Mouse (Mus musculus) heart, adult 9 months (tissue): Measurements from ENCODE around the gene Spty2d1.
A peak's percentile ranks its signal among the peaks of the same experiment; 100 is the strongest.
"Not testable (repeated sequence)": the region's sequence is repeated elsewhere in the genome, so short reads cannot be mapped to it uniquely, and the experiment has no call there.

ENCODE experiments used
- DNase-seq, 2 experiments: peaks; one replicate each; pipeline ENCODE4 v3.0.0; 2022; ENCODE audit warnings: low spot score in 2 of 2

The Spty2d1 gene

DNA sequence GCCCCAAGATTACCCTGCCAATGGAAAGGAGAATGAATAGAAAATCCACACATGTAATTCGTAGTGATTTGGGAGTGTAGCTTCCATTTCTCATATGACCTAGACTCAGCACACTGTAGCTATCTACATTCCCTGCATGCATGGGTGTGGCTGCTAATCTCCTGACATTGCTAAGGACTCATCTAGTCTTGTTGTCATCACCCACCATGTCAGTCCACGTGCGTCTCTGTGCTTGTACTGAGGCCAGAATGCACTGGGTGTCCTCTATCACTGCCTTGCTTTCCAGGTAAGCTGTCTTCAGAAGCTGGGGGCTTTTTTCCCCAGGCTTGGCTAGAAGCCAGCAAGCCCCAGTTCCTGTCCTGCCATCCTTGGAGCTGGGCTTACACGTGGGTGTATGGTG lies 18.8 kb downstream of the Spty2d1 start:
- not testable (repeated sequence) for DNase-seq

DNA sequence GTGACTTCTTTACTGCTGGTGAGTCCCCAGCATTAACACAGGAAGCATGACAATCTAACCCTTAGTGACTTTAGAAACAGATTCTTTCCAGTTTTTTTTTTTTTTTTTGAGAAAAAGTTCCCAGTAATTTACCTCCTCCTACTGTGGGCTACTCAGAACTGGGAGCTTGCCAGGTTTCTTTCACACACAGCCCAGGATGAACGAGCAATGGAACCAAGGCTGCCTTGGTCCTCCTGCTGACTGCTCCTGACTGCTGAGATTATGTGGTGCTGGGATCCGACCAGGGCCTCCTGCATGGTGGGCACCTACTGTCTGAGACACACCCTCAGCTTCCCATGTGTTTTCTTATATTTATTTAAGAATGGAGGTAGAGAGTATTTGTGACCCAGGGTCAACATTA lies 21.1 kb downstream of the Spty2d1 start:
- DNase-seq: no peak

DNA sequence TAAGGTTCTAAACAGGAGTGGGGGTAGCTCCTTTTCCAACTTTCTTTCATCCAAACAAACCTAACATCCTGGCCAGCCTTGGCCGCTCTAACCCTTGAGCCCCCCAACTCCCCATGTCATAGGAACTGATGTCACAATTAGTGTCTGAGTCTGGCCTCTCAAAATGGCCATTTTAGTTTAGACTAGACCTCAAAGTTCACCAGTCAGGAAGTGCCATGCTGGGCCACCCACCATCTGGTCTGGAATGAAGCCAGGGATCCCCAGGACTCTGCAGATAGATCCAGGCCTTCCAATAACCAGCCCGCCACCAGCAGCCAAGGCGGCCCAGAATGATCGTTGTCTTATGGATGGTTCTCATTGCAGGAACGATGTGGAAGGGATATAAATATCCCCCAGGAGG lies 21.6 kb downstream of the Spty2d1 start:
- no peak for DNase-seq

DNA sequence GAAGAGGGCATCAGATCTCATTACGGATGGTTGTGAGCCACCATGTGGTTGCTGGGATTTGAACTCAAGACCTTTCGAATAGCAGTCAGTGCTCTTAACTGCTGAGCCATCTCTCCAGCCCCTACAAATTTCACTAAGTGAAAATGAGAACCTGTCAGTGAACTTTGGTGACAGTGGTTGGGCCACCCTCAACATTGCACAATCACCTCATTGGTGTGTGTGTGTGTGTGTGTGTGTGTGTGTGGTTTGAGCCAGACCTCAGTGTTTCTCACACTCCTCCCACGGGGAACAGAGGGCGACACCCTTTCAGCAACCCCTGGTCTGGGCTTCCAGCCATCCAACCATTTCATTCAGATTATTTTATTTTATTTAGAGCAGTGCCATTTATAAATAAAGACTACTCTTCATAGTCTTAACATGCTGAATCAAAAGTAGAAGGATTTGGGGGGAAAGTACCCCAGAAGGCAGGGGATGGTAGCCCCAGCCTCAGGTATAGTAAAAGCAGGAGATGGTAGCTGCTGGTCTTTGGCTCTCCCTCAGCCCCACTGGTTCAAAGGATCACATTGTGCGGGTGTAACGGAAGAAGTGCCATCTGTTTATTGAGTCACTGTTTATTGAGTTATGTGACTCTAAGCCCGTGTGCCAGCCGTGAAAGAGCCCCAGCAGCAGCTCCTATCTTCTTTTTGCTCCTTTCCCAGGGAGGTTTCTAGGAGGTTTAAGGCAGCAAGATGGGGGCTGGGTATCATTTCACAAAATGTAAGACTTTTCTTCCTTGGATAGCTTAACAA lies 22.3 kb downstream of the Spty2d1 start:
- no peak for DNase-seq

DNA sequence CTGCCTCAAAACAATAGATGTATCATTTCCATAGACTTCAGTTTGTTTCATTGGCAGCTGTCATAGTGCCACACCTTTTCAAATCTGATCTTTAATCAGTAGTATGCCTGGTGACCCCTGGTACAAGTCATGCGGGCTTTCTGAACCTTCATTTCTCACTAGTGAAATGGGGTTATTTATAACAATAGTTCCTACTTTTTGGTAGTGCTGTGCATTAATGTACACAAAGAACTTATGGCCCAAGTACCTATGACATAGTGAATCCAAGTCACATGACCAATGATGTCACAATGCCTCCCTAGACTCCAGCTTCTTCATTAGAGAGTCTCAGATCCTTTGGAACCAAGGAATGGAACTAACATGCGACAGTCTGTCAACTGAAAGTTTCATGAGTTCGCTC lies 24.9 kb downstream of the Spty2d1 start, which contains the start of gene Gm9999:
TSS of gene Gm9999 (plus strand) at position 301 of the 400 bp plus-strand sequence.
- no peak for DNase-seq

DNA sequence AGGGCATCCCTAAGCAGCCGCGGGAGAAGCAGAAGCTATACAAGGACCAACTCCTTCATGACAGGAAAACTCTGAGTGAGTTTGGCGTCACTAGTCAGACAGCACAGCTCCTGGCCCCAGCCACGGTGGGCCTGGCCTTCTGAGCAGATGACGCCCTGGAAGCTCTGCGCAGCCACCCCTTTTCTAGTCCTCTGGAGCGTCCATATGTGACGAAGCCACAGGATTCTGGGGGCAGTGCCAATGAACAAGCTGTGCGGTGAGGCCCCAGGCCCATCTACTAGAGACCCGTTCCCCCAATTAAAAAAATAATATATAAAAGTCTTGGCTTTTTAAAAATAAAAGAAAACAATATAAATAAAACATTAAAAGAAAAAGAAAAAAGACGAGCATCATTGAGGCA lies 32.8 kb downstream of the Spty2d1 start:
- no peak for DNase-seq

- no peak for DNase-seq
Observed at GRCm38 (mm10) chr7:46974648-46975047, 33.6 kb downstream of the Spty2d1 start.

GRCm38 (mm10) chr7:46969898-46970297 lies 38.3 kb downstream of the Spty2d1 start:
- DNase-seq: no peak

DNA sequence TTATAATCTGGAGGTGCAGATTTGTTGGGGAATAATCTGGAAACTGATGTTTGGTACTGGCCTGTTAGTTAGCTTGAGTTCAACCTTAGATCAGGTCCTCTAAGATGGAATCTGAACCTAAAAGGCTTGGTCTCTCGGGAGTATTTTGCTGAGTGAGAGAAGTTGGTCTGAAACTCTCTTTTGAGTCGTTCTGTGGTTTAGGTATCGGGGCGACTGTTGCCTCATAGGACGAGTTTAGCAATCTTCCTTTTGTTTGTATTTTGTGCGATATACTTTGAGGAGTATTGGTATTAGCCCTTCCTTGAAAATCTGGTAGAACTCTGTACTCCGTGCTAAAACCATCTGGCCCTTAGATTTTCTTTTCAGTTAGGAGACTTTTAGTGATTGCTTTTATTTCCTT lies 44.1 kb downstream of the Spty2d1 start:
- DNase-seq: no peak

DNA sequence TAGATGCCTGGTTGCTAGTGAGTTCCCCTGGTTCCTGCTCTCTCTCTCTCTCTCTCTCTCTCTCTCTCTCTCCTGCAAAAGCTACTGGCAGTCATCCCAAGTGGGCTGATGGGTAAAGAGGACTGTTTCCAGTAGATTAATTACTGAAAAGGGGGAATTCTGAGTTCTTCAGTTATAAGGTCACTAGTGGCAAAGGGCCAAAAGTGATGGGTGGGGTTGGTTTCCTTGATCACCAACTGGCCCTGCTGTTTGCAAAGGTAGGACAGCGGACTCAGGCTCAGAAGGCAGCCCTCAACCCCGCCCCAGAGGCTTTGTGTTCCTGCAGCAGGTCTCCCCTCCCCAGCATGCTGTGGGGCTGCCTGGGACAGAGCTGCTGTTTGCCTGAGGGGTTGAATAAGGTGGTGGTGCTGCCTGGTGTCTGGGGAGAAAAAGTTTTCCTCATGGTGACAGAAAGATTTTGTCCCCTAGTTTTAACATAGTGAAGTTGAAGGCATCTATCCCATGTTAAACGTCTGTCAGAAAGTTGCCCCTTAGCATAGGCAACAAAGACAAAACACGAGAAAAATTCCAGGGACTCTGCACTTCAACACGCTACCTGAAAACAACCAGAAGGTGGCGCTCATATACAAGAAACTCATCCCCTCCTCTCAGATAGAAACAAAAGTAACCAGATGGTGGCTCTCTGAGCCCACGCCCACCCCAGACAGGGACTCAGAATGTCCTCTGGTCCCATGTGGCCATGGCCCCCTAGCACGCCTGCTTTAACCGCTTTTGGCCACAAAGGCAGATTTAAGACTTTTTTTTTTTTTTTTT lies 45.2 kb downstream of the Spty2d1 start:
- DNase-seq: peak; percentile 61 to 78

DNA sequence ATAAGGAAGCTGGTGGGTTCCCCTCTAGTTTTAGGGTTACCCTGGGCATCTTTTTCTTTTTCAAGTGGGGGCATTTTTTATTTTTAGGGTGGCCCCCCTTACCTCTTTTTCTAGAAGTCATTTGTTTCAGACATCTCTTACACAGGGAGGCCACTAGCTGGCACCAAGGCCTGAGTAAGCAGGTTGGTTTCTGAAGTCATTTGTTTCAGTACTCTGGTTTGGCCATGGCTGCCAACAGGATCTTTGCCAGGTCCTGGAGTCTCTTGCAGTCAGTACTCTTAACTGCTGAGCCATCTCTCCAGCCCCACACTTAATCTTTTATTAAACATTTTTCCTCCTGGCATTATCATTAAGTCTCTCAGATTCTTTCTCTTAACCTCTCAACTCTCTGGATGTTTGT lies 46.1 kb downstream of the Spty2d1 start:
- no peak for DNase-seq

- no peak for DNase-seq
Observed at GRCm38 (mm10) chr7:46960991-46961390, 47.2 kb downstream of the Spty2d1 start.

DNA sequence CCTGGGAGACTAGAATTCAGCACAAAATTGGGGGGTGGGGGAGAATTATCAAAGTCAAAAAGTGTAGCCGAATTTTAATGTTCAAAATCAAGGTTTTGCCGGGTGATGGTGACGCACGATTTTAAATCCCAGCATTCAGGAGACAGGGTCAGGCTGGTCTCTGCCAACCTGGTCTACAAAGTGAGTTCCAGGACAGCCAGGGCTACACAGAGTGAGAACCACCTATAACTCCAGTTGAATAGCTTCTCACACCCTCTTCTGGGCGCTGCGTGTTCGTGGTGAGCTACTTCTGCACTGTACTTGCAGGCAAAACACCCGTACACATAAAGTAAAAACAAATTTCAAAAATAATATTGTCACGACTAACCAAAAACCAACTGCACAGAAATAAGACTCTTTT lies 49.4 kb downstream of the Spty2d1 start:
- no peak for DNase-seq

DNA sequence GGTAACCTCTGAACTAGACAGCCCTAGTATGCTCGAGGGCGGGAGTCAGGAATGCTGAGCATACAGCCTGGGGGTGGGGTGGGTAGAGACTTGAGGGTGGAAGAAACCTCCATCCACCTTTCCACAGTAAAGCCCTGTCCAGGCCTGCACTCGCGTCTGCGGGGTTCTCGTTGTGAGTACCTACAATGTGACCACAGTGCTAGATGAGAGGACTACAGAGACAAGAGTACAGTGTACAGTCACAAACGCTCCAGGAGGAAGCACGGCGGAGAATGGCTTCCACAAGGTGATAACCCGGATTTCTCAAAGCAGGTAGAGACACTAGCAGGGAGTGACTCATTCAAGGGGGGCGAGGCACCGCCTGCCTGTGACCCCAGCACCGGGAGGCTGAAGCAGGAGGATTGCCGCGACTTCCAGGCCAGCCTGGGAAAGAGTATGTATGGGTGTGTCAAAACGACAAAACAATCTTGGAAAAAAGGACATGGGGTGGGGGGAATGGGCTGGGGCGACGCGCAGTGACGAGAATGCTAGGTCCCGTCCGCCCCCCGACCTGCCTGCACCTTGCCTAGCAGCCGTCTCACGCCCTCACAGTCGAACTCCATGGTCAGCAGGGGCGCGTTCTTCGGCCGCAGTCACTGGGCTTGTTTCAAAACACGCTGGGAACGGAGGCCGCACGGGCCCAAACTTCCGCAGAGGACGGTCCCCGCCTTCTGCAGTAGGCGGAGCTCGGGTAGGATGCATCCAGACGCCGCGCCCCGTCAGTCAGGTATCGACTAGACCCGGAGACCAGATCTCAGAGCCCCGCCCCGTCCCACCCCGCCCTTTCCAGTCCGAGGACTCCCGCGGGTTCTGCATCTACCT lies 50.1 kb downstream of the Spty2d1 start, which contains the start of gene Uevld:
TSS of gene Uevld (minus strand) at position 697 of the 861 bp plus-strand sequence.
- peak; percentile 90 to 92 for DNase-seq
